Mouse (Mus musculus) layer of hippocampus, postnatal 10 days (tissue): ENCODE measurements around the gene Ldlrad3. TPM values are rescaled to one million over a fixed set of nuclear protein-coding genes. Genes with fewer than 3 reads are reported as not detected.
A peak's percentile ranks its signal among the peaks of the same experiment; 100 is the strongest.

Experiments used
- DNase-seq, 2 experiments: peaks; one replicate each; pipeline ENCODE4 v3.0.0; 2021; ENCODE audit warnings: low spot score in 2 of 2
- total RNA-seq, 2 experiments: library from RNA; stranded (reverse); gene quantifications; 2 replicates each; pipeline ENCODE4 v1.2.3; 2021

Ldlrad3 gene
- total RNA-seq, 2 experiments from 2014 or later, result 15.4 to 15.5 TPM

DNA sequence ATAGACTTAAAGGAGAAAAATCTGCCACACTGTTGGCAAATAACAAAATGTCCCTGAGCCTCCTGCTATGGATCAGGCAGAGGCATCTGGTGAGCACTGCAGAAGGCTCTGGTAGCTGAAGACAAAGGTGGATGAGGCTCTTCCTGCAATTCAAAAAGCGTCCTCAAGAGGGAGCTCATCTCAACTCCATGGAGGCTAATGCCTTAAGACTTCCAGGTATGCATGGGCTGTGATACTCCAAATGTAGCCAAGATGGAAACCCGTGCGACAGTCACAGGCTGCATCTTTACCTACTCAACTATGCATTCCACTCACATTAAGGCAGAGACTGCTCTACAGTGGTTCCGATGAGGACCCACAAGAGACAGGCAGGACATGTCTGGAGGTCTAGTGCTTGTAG, 108.6 kb downstream of the Ldlrad3 start:
- DNase-seq, result peak; percentile 65 to 73

- no peak for DNase-seq
Measured at GRCm38 (mm10) chr2:102076237-102076636, 109.9 kb downstream of the Ldlrad3 start.

DNA sequence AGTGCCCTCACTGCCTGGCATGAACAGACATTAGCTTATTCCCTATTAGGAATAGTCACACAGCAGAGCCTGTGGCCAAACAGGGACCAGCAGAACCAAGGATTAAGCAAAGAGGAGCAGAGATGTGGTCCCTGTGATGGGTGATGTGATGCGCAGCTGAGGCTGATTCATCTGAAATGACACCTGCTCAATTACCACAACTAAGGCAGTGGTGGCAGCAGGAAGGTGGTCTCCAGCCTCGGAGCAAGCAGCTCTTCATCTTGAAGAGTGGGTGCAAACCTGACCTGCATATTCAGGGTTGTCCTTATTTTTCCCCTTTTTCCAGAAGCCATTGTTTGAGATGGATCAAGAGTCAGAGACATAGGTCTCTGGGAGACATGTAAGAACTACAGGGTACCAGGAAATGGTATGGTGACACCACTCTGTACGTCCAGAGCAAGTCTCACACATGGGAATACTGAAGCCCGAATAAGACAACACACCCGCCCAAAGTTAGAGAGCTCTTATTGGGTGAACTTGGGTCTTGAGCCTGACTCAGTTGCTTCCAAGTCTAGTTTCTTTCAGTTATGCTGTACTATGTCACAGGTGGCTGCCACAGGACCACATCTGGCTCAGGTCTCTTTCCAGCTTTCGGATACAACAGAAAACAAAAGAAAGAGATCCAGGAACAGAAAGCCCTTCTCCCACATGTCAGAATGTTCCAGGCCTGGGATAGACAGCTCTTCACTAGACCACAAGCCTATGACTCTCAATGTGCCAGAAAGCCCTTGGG, 112.7 kb downstream of the Ldlrad3 start:
- no peak for DNase-seq

GRCm38 (mm10) chr2:102072859-102073258, 113.3 kb downstream of the Ldlrad3 start:
- DNase-seq, result no peak

DNA sequence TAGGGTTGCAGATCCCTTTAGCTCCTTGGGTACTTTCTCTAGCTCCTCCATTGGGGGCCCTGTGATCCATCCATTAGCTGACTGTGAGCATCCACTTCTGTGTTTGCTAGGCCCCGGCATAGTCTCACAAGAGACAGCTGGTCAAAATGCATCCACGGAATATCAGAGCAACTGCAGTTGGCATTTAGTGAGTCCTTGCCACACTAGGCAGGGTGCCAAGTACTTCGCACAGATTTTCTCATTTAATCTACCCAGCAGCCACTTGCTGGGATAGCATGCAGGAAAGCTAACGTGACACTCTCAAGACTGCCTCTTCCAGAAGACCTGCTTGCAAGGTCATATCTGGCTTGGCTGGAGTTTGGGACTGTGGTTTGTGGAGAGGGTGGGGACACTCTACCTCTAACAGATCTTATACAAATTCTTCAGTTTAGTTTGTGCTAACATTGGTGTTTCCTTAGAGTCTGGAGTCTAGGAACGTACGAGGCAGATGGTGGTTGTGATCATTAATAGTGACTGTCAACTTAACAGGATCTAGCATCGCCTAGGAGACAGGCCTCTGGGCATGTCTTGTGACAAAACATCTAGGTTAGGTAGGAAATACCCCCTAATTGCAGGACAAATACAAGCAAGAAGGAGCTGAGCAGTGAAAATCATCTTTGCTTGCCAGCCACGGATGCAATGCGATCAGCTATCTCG, 115.0 kb downstream of the Ldlrad3 start:
- peak in 1 of 2 experiments; percentile 52 for DNase-seq

GRCm38 (mm10) chr2:102064826-102065441, 121.3 kb downstream of the Ldlrad3 start:
- DNase-seq, result no peak

DNA sequence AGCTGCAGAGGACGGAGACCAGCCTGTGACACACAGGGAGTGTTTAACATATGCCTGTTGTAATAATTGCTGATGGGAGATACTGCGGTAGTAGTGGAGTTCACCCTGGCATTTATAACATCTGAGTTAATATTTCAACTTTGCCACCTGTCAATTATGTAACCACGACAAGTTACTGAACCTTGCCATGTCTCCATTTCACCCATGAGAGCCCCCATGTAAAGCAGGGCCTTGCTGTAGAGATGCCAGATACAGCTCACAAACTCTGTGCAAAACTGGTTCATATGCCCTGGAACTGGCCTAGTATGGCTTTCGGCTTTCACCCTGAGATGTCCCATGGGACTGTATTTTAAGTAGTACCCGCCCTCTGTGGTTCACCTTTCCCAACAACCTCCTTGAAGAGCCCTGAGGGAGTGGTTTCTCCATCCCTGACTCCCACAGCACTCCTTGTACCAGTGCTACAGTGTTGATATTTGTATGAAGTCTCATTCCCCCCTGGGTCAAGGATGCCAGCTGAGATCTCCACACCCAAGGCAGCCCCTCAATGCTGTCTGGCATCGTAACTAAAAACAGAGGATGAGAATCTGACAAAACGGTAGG, 122.2 kb downstream of the Ldlrad3 start:
- no peak for DNase-seq

GRCm38 (mm10) chr2:102062861-102063468, 123.2 kb downstream of the Ldlrad3 start:
- no peak for DNase-seq

GRCm38 (mm10) chr2:102061921-102062320, 124.3 kb downstream of the Ldlrad3 start:
- no peak for DNase-seq

DNA sequence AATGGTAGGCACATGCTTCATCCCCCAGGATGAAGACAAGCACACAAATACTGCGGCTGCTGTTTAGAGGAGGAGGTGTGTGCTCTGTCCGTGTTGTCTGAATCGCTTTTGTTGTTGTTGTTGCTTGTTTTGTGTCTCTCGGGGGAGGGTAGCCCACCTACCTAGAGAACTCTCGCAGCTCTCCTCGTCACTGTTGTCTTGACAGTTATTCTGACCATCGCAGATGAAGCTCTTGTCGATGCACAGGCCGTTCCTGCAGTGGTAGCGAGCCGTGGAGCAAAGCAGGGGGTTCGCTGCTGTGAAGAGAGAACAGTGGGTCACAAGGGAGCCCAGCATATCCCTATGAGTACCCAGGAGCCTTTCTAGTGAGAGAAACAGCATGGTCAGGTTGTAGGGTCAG, 128.4 kb downstream of the Ldlrad3 start:
- DNase-seq, result no peak

DNA sequence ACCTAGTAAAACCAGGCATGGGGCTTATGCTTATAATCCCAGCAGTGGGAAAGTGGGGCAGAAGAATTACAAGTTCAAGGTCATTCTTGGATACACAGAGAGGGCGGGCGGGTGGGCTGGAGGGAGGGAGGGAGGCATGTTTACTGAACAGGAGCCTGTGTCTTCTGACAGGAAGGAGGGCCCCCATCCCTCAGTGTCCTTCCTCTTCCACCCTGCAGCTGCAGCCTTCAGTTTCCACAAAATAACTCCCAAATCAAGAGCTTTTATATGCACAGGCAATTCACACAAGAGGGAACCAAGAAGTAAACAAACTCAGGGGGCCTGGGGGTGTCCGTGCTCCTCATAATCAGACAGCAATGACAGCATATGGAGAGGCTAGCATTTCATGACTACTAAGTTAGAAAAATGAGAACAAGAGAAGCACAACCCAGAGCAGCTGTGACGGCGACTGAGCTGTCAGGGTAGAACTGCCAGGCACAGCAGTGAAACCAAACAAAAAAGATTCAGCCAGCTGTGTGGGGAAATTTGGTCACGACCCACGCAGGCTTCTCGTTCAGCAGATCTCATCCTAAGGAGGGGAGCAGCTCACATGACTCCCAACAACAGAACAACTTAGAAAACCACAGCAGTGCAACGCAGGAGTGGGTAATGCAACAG, 129.0 kb downstream of the Ldlrad3 start:
- no peak for DNase-seq

DNA sequence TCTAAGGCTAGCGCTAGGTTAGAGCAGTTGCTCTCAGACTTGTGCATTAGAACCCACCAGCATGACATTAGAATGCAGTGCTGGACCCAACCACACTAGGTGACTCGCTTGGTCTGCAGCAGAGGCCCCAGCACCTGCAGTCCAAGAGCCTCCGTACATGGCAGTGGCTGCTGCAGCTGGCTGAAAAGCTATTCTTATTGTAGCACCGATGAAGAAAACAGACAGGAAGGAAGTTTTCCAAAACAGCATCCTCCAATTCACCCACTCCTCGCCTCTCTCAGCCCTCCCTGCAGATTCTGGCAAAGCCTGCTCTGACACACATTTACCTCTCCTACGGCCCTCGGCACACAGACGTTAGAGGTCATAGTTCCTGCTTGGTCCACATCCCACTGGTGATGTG, 130.0 kb downstream of the Ldlrad3 start:
- DNase-seq, result no peak

GRCm38 (mm10) chr2:102052951-102053660, 133.1 kb downstream of the Ldlrad3 start:
- DNase-seq, result peak in 1 of 2 experiments; percentile 40

DNA sequence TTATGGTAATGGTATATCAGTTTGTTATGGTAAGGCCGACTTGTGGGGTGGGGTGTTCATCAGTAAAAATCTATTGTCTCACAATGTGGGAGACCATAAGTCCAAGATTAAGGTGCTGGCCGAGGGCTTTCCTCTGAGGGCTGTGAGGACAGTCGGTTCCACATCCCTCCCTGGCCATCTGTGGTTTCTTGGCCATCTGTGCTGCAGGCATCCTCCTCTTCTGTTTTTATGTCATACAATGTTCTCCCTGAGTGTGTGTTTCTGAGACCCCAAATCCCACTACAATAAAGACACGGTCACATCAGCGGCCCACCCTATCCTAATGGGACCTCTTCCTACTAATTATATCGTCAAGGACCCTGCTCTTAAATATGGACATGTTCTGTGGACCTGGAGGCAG, 133.8 kb downstream of the Ldlrad3 start:
- no peak for DNase-seq

- no peak for DNase-seq
Measured at GRCm38 (mm10) chr2:102049866-102050550, 136.2 kb downstream of the Ldlrad3 start.

DNA sequence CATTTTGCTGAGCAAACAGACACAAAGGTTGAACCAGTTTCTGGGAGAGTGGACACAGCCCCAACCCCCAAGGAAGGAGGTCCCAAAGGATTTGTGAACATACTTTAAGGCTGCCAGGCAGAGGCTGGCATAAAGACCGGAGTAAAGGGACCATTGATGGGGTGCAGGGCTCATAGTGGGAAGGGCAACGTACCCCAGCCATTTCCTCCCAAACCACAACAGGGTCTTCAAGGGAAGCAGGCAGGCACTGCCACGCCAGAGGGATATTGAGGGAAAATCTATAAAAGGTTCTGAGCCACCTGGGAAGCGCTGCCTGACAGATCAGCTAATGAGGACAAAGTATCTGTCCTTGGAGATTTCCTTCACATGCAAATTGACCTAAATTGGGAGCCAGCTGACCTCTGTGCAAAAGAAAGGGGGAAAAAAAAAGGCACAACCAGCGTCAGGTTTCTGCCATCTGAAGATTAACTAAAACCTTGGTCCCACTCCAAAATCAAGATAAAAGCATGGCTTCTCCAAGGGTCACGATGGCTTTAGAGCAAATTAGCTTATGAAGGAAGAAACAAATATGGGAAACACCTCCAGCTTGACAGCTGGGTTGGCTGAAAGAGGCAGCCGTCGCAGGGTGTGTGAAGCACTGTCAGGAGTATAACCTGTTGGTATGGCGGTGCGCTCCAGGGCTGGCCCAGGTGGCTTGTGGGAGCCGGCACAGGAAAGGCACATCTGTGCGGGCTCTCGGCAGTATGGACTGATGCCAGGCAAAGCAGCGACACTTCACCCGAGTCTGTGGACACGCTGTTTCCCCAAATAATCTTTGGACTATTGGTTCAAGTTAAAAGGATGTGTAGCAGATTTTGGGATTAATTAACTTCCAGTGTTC, 137.6 kb downstream of the Ldlrad3 start:
- no peak for DNase-seq

- no peak for DNase-seq
Measured at GRCm38 (mm10) chr2:102046481-102046880, 139.7 kb downstream of the Ldlrad3 start.

DNA sequence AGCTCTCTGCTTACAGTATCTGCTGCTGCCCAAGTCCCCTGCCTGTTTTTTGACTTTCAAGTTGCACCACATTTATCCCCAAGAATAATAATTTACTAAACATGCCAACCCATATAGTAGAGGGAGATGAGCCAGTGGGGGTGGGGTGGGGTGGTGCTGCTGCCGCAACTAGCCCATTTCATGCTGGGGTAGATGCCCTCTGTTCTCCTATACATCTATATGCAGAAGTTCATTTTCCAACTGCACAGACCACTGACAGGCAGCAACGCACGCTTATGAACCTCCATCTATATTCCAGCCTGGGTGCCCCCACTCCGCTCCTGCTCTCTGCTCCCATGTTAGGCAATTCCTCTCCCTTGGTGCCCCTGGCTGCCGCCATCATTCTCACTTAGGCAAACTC, 145.7 kb downstream of the Ldlrad3 start:
- DNase-seq, result no peak

DNA sequence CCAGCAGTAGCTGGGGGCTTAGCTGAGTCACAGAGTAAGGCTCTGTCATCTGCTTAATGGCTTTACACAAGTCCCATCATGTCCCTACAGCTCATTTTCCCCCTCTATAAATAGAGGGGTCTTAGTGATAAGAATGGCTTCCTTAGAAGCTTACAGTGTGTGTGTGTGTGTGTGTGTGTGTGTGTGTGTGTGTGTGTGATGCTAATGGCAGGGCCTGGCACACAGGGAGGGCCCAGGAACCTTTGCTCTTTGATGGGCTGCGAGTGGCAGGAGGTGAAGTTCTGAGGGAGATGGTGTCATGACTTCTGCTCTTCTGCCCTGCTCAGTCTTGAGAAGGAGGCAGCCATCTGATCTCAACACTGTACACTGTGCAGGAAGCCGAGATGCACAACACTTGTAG, 146.2 kb downstream of the Ldlrad3 start:
- DNase-seq, result no peak
